Comparison of ENCODE assay signal across 8 mouse cellular contexts in the genomic region with DNA sequence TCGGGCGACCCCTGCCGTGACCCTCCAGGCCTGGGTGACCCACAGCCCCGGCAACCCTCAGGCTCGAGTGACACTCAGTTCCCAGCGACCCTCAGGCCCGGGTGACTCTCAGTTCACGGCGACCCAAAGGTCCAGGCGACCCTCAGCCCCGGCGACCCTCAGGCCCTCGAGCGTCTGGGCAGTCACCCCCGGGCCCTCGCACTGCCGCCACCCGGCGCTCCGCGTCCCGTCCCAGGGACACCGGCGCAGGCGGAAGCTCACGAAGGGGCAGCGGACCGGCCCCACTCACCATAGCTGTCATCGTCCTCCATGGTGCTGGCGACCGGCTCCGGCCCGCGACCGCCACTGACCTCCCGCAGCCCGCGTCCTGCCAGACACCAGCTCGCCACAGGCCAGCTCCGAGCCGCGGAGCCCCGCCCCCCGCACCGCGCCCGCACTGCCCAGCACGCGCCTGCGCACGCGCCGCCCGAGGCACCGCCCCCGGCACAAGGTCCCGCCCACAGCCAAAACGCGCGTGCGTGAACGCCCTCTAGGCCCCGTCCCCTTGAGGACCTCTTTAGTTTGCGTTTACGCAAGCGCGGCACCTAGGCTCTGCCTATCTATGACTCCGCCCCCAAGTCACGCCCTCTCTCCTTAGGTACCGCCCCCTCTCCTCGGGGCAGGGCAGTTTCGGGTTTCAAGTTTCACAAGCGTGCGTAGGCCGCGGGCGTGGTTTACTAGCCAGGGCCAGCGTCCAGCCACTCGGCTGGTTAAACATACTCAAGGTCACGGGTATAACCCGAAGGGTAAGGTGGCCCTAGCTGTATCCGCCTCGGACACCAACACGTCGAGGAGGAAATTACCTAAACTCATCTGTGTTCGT. TPM values are rescaled to one million over a fixed set of nuclear protein-coding genes. Genes with fewer than 3 reads are reported as not detected.
DNase-seq lines count a peak whose midpoint lies in the region; ATAC-seq lines count a peak whose summit lies in the region.

A gene (minus strand): TSS at position 443 of the 862 bp plus-strand sequence.

- peak; percentile 100 for DNase-seq in adipocyte (ENCODE audit: low spot score)
- DNase-seq in embryo, embryonic 10 days (ENCODE audit: low spot score): peak; percentile 100
- DNase-seq in gastrocnemius, postnatal 10 days: peak; percentile 100
- DNase-seq in induced T-regulatory cell, adult 2 months (ENCODE audit: low read depth): peak; percentile 100
- DNase-seq in left cerebral cortex, adult 9 months (ENCODE audit: low spot score in 2 of 2): peak; percentile 96 to 99
- peak; percentile 98 for DNase-seq in right cerebral cortex, postnatal 14 days
- peak; percentile 100 for DNase-seq in urinary bladder, postnatal 36 days (ENCODE audit: low spot score in 2 of 2)

- peak; percentile 95 for ATAC-seq in megakaryocyte progenitor cell, adult 5-6 weeks (replicated peaks; ENCODE audit: poor library complexity)

RNA-seq across cellular contexts. Expression of the gene that starts here (rescaled TPM):
- total RNA-seq in gastrocnemius, postnatal 10 days (2021): 10 to 100 TPM; 26.4 to 30.7 TPM
- 12.3 and 15.1 TPM in 2 replicates for total RNA-seq in megakaryocyte progenitor cell, adult 5-6 weeks (2015)
- total RNA-seq in megakaryocyte progenitor cell, adult 5-6 weeks (2017): 45.5 and 56.3 TPM in 2 replicates

Comparison
In these comparisons a context has a peak if more than half of its experiments do, and no peak if none do; other contexts are left out.
1. Peak in every context shown above with its lines: DNase-seq and ATAC-seq.